Mouse (Mus musculus) testis, adult 2 months (tissue): ENCODE data around the gene Gm10638.

Source experiments
- CTCF ChIP-seq: fragments of 200-500 bp; IDR thresholded peaks from 2 replicates; pipeline ENCODE4 v1.5.1; 2012; ENCODE audit warnings: low read depth, mild to moderate bottlenecking, inconsistent platforms, low read length, moderate library complexity; ENCODE audit not compliant: control insufficient read depth, insufficient read depth, insufficient replicate concordance
- POLR2A ChIP-seq: fragments of 200-500 bp; IDR thresholded peaks from 2 replicates; pipeline ENCODE4 v1.6.1; 2012; ENCODE audit warnings: low read depth, mild to moderate bottlenecking, inconsistent platforms, low read length, moderate library complexity; ENCODE audit not compliant: control insufficient read depth

GRCm38 (mm10) chr8:86734171-86734570 lies 11.3 kb upstream of the Gm10638 start:
- no peak for TF ChIP-seq POLR2A
- no peak for TF ChIP-seq CTCF
